Mouse (Mus musculus) T-helper 17 cell (primary cell): Measurements from ENCODE around the gene Exd2.

Source experiments
- in situ Hi-C, 2 experiments: fragments of 300-600 bp; cut with MboI, MseI; formaldehyde crosslinking; loops; 1 replicate in 1 of 2; 2 replicates in 1 of 2; pipeline ENCODE4 v1.15.1; 2025; ENCODE audit warnings: high pct_unique_total_duplicates in 2 of 2

Exd2 gene

GRCm38 (mm10) chr12:80495691-80496090 lies 32.8 kb downstream of the Exd2 start:
- in situ Hi-C loops, result loop anchor here in 1 of 2 experiments (25.0 kb wide), 1 partner anchor 392 kb away; no protein-coding TSS in a partner anchor

- in situ Hi-C loops, result loop anchor here in 1 of 2 experiments (25.0 kb wide), 1 partner anchor 389 kb away; no protein-coding TSS in a partner anchor
Observed at GRCm38 (mm10) chr12:80498356-80498755, 35.5 kb downstream of the Exd2 start.

GRCm38 (mm10) chr12:80500506-80500905 lies 37.6 kb downstream of the Exd2 start:
- in situ Hi-C loops, result no loop called here

- in situ Hi-C loops, result no loop called here
Observed at GRCm38 (mm10) chr12:80504718-80505117, 41.8 kb downstream of the Exd2 start.

GRCm38 (mm10) chr12:80507041-80507745 lies 44.3 kb downstream of the Exd2 start:
- in situ Hi-C loops, result no loop called here

GRCm38 (mm10) chr12:80517977-80518376 lies 55.1 kb downstream of the Exd2 start, which contains the start of gene Galnt16:
Gene Galnt16, plus strand, starts transcription at chr12:80518277.
- in situ Hi-C loops, result no loop called here

- in situ Hi-C loops, result no loop called here
Observed at GRCm38 (mm10) chr12:80518393-80518756, 55.5 kb downstream of the Exd2 start.

GRCm38 (mm10) chr12:80518757-80519620 lies 56.1 kb downstream of the Exd2 start:
- in situ Hi-C loops, result no loop called here

- in situ Hi-C loops, result no loop called here
Observed at GRCm38 (mm10) chr12:80519621-80520332, 56.9 kb downstream of the Exd2 start.

GRCm38 (mm10) chr12:80522006-80522405 lies 59.1 kb downstream of the Exd2 start:
- in situ Hi-C loops, result no loop called here

GRCm38 (mm10) chr12:80524276-80524921 lies 61.5 kb downstream of the Exd2 start:
- in situ Hi-C loops, result no loop called here

- in situ Hi-C loops, result no loop called here
Observed at GRCm38 (mm10) chr12:80525513-80525912, 62.6 kb downstream of the Exd2 start.

GRCm38 (mm10) chr12:80526511-80526910 lies 63.6 kb downstream of the Exd2 start:
- in situ Hi-C loops, result no loop called here

- in situ Hi-C loops, result no loop called here
Observed at GRCm38 (mm10) chr12:80527727-80528389, 65.0 kb downstream of the Exd2 start.

- in situ Hi-C loops, result no loop called here
Observed at GRCm38 (mm10) chr12:80530052-80530451, 67.2 kb downstream of the Exd2 start.

- in situ Hi-C loops, result no loop called here
Observed at GRCm38 (mm10) chr12:80530630-80531029, 67.7 kb downstream of the Exd2 start.

- in situ Hi-C loops, result no loop called here
Observed at GRCm38 (mm10) chr12:80531585-80531984, 68.7 kb downstream of the Exd2 start.

- in situ Hi-C loops, result no loop called here
Observed at GRCm38 (mm10) chr12:80533876-80534275, 71.0 kb downstream of the Exd2 start.

GRCm38 (mm10) chr12:80537313-80537712 lies 74.4 kb downstream of the Exd2 start:
- in situ Hi-C loops, result no loop called here

- in situ Hi-C loops, result no loop called here
Observed at GRCm38 (mm10) chr12:80538311-80538710, 75.4 kb downstream of the Exd2 start.

GRCm38 (mm10) chr12:80545310-80545709 lies 82.4 kb downstream of the Exd2 start:
- in situ Hi-C loops, result loop anchor here in 1 of 2 experiments (10.0 kb wide), 1 partner anchor 361 kb away; no protein-coding TSS in a partner anchor
